Mouse (Mus musculus) neural tube, embryonic 13.5 days (tissue): ENCODE measurements around the gene Olfr693. TPM values are rescaled to one million over a fixed set of nuclear protein-coding genes. Genes with fewer than 3 reads are reported as not detected.

Experiments used
- ATAC-seq: fragments of 200-750 bp; cut with Nextera tagmentation; 2 replicates; pipeline ENCODE4 v1.8.0; 2017; ENCODE audit warnings: low read depth, mild to moderate bottlenecking, moderate TSS enrichment, moderate library complexity
- H3K27ac ChIP-seq: fragments of 300-500 bp; sonication (generic); replicated peaks from 2 replicates; pipeline ENCODE4 v1.5.1; 2015; ENCODE audit warnings: moderate library complexity, mild to moderate bottlenecking, inconsistent platforms
- H3K27me3 ChIP-seq: fragments of 300-500 bp; sonication (generic); 2 replicates; pipeline ENCODE4 v1.6.1; 2015; ENCODE audit warnings: mild to moderate bottlenecking, inconsistent platforms
- H3K36me3 ChIP-seq: fragments of 300-500 bp; sonication (generic); 2 replicates; pipeline ENCODE4 v1.6.1; 2015; ENCODE audit warnings: mild to moderate bottlenecking, inconsistent platforms
- H3K4me1 ChIP-seq: fragments of 300-500 bp; sonication (generic); replicated peaks from 2 replicates; pipeline ENCODE4 v1.6.1; 2015; ENCODE audit warnings: inconsistent platforms
- H3K4me2 ChIP-seq: fragments of 300-500 bp; sonication (generic); 2 replicates; pipeline ENCODE4 v1.6.1; 2015; ENCODE audit warnings: inconsistent platforms, mild to moderate bottlenecking, moderate library complexity
- H3K4me3 ChIP-seq: fragments of 300-500 bp; sonication (generic); 2 replicates; pipeline ENCODE4 v1.5.1; 2015; ENCODE audit warnings: mild to moderate bottlenecking, inconsistent platforms
- H3K9ac ChIP-seq: fragments of 300-500 bp; sonication (generic); 2 replicates; pipeline ENCODE4 v1.6.1; 2015; ENCODE audit warnings: moderate library complexity, mild to moderate bottlenecking, inconsistent platforms
- H3K9me3 ChIP-seq: fragments of 300-500 bp; sonication (generic); 2 replicates; pipeline ENCODE4 v1.6.1; 2016; ENCODE audit warnings: inconsistent platforms
- WGBS: fragments of 180-500 bp; shearing (Covaris S2); methylation state at CpG from one replicate; pipeline ENCODE4 v1.1.7; 2015; 5-methylcytosine and 5-hydroxymethylcytosine counted together
- polyA plus RNA-seq: library from polyadenylated mRNA; unstranded; fragments of >200 nt; fragmentation: Nextera tagmentation; extraction: Ambion mirVana; gene quantifications from 2 replicates; pipeline ENCODE4 v1.2.1, GENCODE M21; 2015

The Olfr693 gene
- polyA plus RNA-seq, 1 experiment from 2014 or later, result not detected

DNA sequence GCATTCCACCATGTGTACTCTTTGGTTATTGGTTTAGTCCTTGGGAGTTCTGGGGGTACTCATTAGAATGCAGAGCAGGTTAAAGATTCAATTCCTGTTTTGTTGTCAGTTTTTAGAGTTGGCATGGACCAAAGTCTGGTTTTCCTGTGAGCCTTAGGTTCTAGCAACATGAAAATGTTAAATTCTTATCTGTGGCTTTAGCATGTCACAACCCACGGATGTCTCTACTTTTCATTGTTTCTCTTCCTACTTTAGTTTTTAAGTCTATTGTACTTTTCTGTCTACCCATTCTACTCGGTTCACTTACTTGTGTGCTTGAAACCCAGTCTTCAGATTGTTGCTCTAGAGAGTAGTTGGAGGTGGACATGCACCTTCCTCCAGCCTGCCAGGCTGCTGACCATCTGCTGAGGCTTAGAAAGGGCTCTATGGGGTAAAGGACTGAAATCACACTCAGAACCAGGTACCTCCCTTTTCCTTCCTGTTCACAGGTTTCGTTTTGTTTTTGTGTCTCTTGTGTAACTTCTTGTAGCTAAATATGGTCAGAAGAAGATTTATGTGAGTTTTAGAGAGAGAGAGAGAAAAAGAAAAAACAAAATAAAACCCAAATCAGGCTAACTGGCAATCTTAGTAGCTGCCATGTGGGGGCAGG, 36.0 kb downstream of the Olfr693 start:
- no peak for ATAC-seq
- Histone ChIP-seq H3K4me3 (no peak overlapping the region), H3K9me3 (no peaks in the 10 kb centered on the region), H3K9ac (no peak overlapping the region), H3K4me1 (no peaks in the 10 kb centered on the region), H3K27me3 (no peaks in the 10 kb centered on the region), H3K27ac (no peak overlapping the region), H3K4me2 (no peak overlapping the region), H3K36me3 (no peaks in the 10 kb centered on the region)
- WGBS, result 85% methylated on average over 3 of the region's 3 CpGs

- H3K9ac ChIP-seq, result no peak overlapping the region
- ATAC-seq, result no peak
- 83% methylated on average over 1 of the region's 1 CpGs for WGBS
- no peak overlapping the region for H3K27ac ChIP-seq
- H3K9me3 ChIP-seq, result no peaks in the 10 kb centered on the region
- H3K4me3 ChIP-seq, result no peak overlapping the region
- no peaks in the 10 kb centered on the region for H3K36me3 ChIP-seq
- H3K4me1 ChIP-seq, result no peaks in the 10 kb centered on the region
- no peaks in the 10 kb centered on the region for H3K27me3 ChIP-seq
- H3K4me2 ChIP-seq, result no peak overlapping the region
Measured at GRCm38 (mm10) chr7:106640839-106641238, 39.5 kb downstream of the Olfr693 start.

DNA sequence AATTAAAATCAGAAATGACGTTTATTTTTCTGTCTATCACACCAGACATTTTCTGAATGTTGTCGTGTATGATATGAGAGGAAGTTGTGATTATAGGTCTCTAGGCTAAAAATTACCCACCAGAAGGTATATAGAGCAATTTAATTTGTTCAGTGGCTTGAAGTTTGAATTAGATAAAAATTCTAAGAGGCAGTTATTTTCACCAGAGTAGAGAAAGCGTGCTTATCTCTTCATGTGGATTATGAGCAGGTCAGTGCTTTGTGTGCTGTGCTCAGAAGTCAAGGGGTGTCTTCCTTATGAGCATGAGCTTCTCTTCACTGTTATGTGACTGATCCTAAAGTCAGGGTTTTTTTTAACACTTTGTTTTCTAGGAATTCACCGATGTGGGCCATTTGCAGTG, 44.8 kb downstream of the Olfr693 start:
- no peak overlapping the region for H3K9ac ChIP-seq
- no peak overlapping the region for H3K27ac ChIP-seq
- no peak overlapping the region for H3K4me2 ChIP-seq
- WGBS, result 87% methylated on average over 4 of the region's 4 CpGs
- no peaks in the 10 kb centered on the region for H3K36me3 ChIP-seq
- no peak overlapping the region for H3K4me3 ChIP-seq
- no peaks in the 10 kb centered on the region for H3K4me1 ChIP-seq
- ATAC-seq, result no peak
- H3K9me3 ChIP-seq, result no peaks in the 10 kb centered on the region
- no peaks in the 10 kb centered on the region for H3K27me3 ChIP-seq

Other genes starting within 250 kb of the Olfr693 start
- gene Olfr694, start 11.2 kb upstream of the Olfr693 start, polyA plus RNA-seq, result not detected in 2 replicates
- not detected in 2 replicates for gene Olfr695, start 35.8 kb upstream of the Olfr693 start, polyA plus RNA-seq
- not detected in 2 replicates for gene Olfr697, start 61.9 kb upstream of the Olfr693 start, polyA plus RNA-seq
- gene Olfr698, start 74.8 kb upstream of the Olfr693 start, polyA plus RNA-seq, result not detected in 2 replicates
- not detected in 2 replicates for gene Olfr699, start 112.6 kb upstream of the Olfr693 start, polyA plus RNA-seq
- gene Olfr700, start 128.2 kb upstream of the Olfr693 start, polyA plus RNA-seq, result not detected in 2 replicates
- not detected in 2 replicates for gene Olfr701, start 133.5 kb upstream of the Olfr693 start, polyA plus RNA-seq
- not detected in 2 replicates for gene Olfr702, start 153.3 kb upstream of the Olfr693 start, polyA plus RNA-seq
- gene Olfr703, start 162.8 kb upstream of the Olfr693 start, polyA plus RNA-seq, result not detected in 2 replicates
- gene Olfr704, start 182.6 kb upstream of the Olfr693 start, polyA plus RNA-seq, result not detected in 2 replicates
- gene Olfr705, start 196.3 kb upstream of the Olfr693 start, polyA plus RNA-seq, result not detected in 2 replicates
- gene Olfr706, start 207.6 kb upstream of the Olfr693 start, polyA plus RNA-seq, result not detected in 2 replicates
- not detected in 2 replicates for gene Olfr707, start 220.7 kb upstream of the Olfr693 start, polyA plus RNA-seq
- gene Olfr1532-ps1, start 227.4 kb upstream of the Olfr693 start, polyA plus RNA-seq, result not detected in 2 replicates